Mouse (Mus musculus): ENCODE measurements at regions not wholly inside any gene's neighbourhood (a gene's known extent, or its start where the extent isn't known, plus 50 kb on each side); places are given as distances from the start of the nearest gene placed in this dataset.

GRCm38 (mm10) chr15:51103948-51104347, 2780.8 kb upstream of the Gm7489 start:
- DNase-seq (ENCODE audit: inconsistent ontology term): no peak

GRCm38 (mm10) chr15:51104362-51104761, 2780.3 kb upstream of the Gm7489 start:
- no peak for DNase-seq (ENCODE audit: inconsistent ontology term)

- no peak for DNase-seq (ENCODE audit: inconsistent ontology term)
Measured at GRCm38 (mm10) chr15:51104796-51105195, 2779.9 kb upstream of the Gm7489 start.

- DNase-seq (ENCODE audit: inconsistent ontology term): no peak
Measured at GRCm38 (mm10) chr15:51105359-51106008, 2779.2 kb upstream of the Gm7489 start.

- no peak for DNase-seq (ENCODE audit: inconsistent ontology term)
Measured at GRCm38 (mm10) chr15:51110186-51110585, 2774.5 kb upstream of the Gm7489 start.

- peak; percentile 55 for DNase-seq (ENCODE audit: inconsistent ontology term)
Measured at GRCm38 (mm10) chr15:51125896-51126295, 2758.8 kb upstream of the Gm7489 start.

DNA sequence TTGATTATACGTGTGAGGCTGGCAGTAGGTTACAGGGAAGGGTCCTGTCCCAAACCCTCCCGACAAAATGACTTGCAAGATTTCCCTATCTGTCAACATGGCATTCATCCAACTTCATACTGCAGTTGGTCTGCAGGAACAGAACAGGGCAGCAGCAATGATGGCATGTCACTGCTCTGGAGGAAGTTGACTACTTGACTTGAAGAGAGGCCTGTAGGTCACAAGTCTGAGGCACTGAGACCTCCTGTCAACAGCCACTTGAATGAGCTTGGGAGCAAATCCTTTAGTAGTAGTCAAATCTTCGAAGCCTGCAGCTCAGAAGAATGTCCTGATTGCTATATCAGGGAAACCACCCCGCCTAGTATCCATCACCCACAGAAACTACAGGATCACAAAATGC, 2753.7 kb upstream of the Gm7489 start:
- no peak for DNase-seq (ENCODE audit: inconsistent ontology term)

DNA sequence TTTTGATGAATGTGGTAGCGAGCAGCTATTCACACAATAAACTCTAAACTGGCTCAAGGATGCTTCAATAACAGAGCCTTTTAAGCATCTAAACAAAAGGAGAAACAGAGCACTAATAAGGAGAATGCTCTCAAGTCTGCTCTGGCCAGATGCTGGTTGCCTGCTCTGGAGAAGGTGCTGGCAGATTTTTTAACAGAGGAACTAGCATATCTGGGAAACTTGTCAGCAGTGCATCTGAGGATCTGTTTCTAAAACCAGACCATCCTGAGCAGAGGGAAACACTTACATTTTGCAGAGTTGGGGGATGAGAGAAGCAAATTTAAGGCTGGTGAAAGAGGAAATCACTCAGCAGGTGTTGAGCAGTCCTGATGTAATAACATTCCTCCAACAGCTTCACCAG, 2748.6 kb upstream of the Gm7489 start:
- DNase-seq (ENCODE audit: inconsistent ontology term): no peak

DNA sequence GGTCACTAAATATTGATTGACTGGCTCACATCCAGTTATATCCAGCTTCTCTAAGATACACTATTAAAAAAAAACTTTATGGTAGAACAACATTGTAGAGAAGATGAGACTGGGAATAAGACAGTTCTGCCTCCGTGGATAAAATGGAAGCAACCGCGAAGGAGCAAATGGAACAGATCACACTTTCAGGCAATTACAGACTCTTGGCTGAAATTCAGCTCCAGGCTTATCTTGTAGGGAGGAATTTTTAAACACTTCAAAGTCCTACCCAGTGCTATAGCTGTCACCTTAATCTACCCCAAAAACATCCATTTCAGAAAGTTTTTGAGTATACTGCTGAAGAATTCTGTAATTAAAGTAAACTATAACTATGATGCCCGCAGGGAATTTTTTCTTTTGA, 2745.2 kb upstream of the Gm7489 start:
- no peak for DNase-seq (ENCODE audit: inconsistent ontology term)

DNA sequence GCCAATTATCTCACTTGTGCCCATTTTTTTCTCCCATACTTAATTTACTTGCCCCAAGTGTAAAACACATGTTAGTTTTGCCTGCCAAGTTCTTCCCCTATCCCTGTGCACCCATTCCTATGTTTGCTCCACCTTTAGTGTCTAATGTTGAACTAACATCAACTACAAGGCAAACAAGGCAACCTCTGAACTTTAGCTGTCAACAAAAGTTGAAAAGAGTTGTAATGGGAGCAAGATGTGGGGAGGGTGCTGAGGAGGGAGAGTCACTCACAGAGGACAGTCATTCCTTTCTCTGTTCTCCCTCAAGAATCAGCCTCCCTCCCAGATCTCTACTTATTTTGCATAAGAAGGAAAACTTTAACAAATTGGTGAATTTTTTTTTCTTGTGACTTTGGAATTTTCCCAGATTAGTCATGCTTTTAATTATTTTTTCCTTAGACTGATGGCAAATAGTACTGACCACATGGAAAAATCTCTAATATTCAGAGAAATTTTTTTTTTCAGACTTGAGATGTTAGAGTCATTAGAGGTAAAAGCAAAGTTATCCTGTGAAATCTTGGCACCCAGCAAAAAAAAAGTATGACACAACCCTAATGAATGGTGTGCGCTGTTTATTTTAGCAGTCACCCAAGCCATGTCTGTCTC, 2710.6 kb upstream of the Gm7489 start:
- peak; percentile 56 for DNase-seq (ENCODE audit: inconsistent ontology term)

- DNase-seq (ENCODE audit: inconsistent ontology term): no peak
Measured at GRCm38 (mm10) chr15:51176466-51176865, 2708.2 kb upstream of the Gm7489 start.

- no peak for DNase-seq (ENCODE audit: inconsistent ontology term)
Measured at GRCm38 (mm10) chr15:51189134-51189533, 2695.6 kb upstream of the Gm7489 start.

DNA sequence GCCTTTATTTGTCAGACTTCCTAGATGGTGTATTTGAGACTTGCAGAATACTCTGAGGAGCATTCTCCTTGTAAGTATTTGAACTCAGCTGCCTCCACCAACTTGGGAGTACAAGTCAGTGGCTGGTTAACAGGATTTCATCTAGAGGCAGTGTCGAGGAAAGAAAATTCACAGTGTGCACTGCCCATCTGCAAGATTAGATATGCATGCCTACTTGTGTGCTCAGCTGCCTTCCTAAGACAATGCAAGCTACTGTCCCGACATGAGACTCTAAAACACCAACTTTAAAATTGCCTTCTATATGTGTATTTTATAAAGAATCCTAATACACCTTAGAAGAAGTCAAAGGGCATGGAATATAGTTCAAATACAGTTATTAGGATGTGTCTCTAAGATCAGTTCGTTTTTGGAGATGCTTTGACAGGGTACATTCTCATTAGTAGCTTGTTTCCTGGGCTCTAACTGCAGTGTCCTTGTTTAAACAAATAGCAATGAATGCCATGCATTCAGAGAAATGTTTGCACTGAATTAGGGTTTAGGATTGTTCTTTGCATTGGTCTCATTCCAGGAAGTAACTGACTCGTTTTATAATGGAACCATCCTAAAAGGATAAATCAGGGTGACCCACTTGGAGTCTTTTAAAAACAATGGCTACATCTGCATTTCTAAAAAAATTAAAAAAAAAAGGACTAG, 2687.1 kb upstream of the Gm7489 start:
- peak; percentile 83 for DNase-seq (ENCODE audit: inconsistent ontology term)

GRCm38 (mm10) chr15:51203351-51203750, 2681.4 kb upstream of the Gm7489 start:
- no peak for DNase-seq (ENCODE audit: inconsistent ontology term)

- DNase-seq (ENCODE audit: inconsistent ontology term): no peak
Measured at GRCm38 (mm10) chr15:51206050-51206449, 2678.7 kb upstream of the Gm7489 start.

GRCm38 (mm10) chr15:51206773-51207172, 2677.9 kb upstream of the Gm7489 start:
- no peak for DNase-seq (ENCODE audit: inconsistent ontology term)

- DNase-seq (ENCODE audit: inconsistent ontology term): no peak
Measured at GRCm38 (mm10) chr15:51234873-51235272, 2649.8 kb upstream of the Gm7489 start.

DNA sequence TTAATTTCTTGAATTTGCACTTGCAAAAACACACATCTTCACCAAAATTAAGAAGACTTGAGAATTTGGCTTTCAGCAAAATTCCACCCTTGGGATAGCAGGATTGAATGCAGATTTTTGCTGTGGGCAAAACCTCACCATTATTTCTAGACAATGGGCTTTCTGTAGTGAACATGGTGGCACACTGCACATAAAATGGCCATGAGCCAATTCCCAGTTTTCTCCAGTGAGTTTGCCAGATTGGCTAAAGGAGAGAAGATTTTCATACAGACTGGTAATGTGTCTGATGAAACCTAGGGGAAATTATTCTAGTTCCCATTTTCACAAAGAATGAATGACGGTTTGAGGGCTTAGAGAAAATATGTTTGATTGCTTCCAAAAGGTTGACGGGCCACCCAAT, 2640.1 kb upstream of the Gm7489 start:
- DNase-seq (ENCODE audit: inconsistent ontology term): peak; percentile 72

GRCm38 (mm10) chr15:51247259-51247658, 2637.4 kb upstream of the Gm7489 start:
- DNase-seq (ENCODE audit: inconsistent ontology term): no peak

GRCm38 (mm10) chr15:51248034-51248788, 2636.5 kb upstream of the Gm7489 start:
- DNase-seq (ENCODE audit: inconsistent ontology term): no peak

- no peak for DNase-seq (ENCODE audit: inconsistent ontology term)
Measured at GRCm38 (mm10) chr15:51248789-51249040, 2636.0 kb upstream of the Gm7489 start.

DNA sequence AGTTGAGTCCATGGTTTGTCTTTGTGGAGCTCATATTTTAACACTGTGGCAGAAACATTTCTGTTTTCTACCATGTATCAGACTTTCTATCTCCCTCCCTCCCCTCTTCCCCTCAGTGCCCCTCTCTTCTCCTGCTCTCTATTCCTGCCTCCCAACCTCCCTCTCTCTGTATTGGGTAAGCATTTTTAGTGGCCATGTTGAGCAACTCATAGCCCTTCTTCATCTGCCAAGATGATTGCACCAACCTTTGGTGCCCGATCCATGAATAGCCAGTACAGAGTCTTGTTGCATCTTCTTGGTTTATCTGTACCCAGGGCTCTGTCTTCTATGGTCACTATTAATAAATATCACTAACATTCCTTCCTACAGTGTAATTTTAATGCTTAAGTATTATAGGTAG, 2630.6 kb upstream of the Gm7489 start:
- DNase-seq (ENCODE audit: inconsistent ontology term): no peak

GRCm38 (mm10) chr15:51255203-51255615, 2629.5 kb upstream of the Gm7489 start:
- DNase-seq (ENCODE audit: inconsistent ontology term): peak; percentile 2

Data from Muller cell, postnatal 12 days (primary cell).